Mouse (Mus musculus): ENCODE data around the gene Ruvbl1. TPM values are rescaled to one million over a fixed set of nuclear protein-coding genes. Genes with fewer than 3 reads are reported as not detected.

Gene Ruvbl1
- polyA plus RNA-seq, 1 experiment from 2014 or later = 148 TPM

Other genes starting within 250 kb of the Ruvbl1 start
- not detected in 2 replicates for gene Dnajb8, start 243.1 kb upstream of the Ruvbl1 start, polyA plus RNA-seq (2015; fragmentation: Nextera tagmentation; extraction: Ambion mirVana)
- gene Eefsec, start 18.9 kb upstream of the Ruvbl1 start, polyA plus RNA-seq (2015; fragmentation: Nextera tagmentation; extraction: Ambion mirVana) = 45.7 and 46.9 TPM in 2 replicates
- gene Sec61a1, start 53.5 kb downstream of the Ruvbl1 start, polyA plus RNA-seq (2015; fragmentation: Nextera tagmentation; extraction: Ambion mirVana) = 249 and 250 TPM in 2 replicates
- gene Kbtbd12, start 172.5 kb downstream of the Ruvbl1 start, polyA plus RNA-seq (2015; fragmentation: Nextera tagmentation; extraction: Ambion mirVana) = 0.21 and 0.23 TPM in 2 replicates

Measured in embryonic facial prominence, embryonic 13.5 days (tissue).